In the genomic region with DNA sequence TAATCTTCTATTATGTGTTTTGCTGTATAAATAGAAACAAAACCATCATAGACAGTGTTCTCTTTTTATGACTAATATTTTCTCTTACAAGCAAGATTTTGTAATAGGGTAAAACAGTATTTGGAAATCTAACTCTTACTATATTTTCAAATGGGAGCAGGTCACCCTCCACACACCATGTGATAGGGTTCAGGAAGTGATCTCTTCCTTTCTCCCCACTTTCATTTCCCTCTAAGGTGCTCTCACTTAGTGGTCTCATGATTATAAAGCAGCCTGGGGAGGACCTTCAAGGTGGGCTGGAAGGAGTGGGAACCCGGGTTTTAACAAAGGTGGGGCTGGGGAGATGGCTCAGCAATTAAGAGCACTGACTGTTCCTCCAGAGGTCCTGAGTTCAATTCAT, we compare ENCODE assay signal across 22 mouse cellular contexts.
DNase-seq lines count a peak whose midpoint lies in the region; ATAC-seq and TF ChIP-seq lines count a peak whose summit lies in the region.
"Had no signal": no experiment of that assay in that cellular context is flagged by ENCODE, and none has a peak within 500 bp of the region (broad histone marks: within the 10 kb centered on the region; RNA-seq: fewer than 3 reads in every experiment).

No protein-coding gene starts in this region.

- TF ChIP-seq CTCF in gastrocnemius, adult 2 months (IDR thresholded peaks at IDR 0.05): no peak

- no peak for TF ChIP-seq POLR2A in limb, embryonic 14.5 days (IDR thresholded peaks at IDR 0.05; ENCODE audit: borderline replicate concordance, extremely low read depth, insufficient read depth, insufficient read length)

- DNase-seq in gastrocnemius, adult 2 months: no peak
- no peak for DNase-seq in gastrocnemius, postnatal 36 days
- DNase-seq in neural tube, embryonic 10.5 days (ENCODE audit: extremely low spot score, low spot score): no peak
- DNase-seq in limb, embryonic 14.5 days (ENCODE audit: low spot score): no peak
- no peak for DNase-seq in B cell, adult 2 months
- DNase-seq in heart, postnatal 10 days: no peak
- DNase-seq in kidney, postnatal 25 days: no peak
- DNase-seq: adrenal gland, adult 8-10 months; cerebellum, postnatal 10 days; heart, adult 18-20 months; kidney, adult 11 months; layer of hippocampus, adult 9-11 months; right cerebral cortex, postnatal 4 days had no signal

- H3K27ac ChIP-seq in gastrocnemius, adult 2 months: peak overlapping the region; percentile 88
- peak overlapping the region; percentile 61; the same call in 1 of the 2 replicates for H3K27ac ChIP-seq in neural tube, embryonic 13.5 days (replicated peaks)
- 0 out of 2 replicates have a peak overlapping the region, but pooled peaks have one; percentile 39 for H3K27ac ChIP-seq in limb, embryonic 14.5 days (replicated peaks; ENCODE audit: low read depth, low read length)
- H3K27ac ChIP-seq: hindbrain, postnatal 0 days; kidney, postnatal 0 days; left cerebral cortex, adult 2 months; lung, embryonic 15.5 days had no signal

- H3K4me1 ChIP-seq in neural tube, embryonic 13.5 days (replicated peaks): peaks cover 61% of the 10 kb centered on the region
- H3K4me1 ChIP-seq in limb, embryonic 14.5 days (ENCODE audit: control insufficient read depth, insufficient read depth, low read length): peaks cover 36% of the 10 kb centered on the region

- intact Hi-C loops in gastrocnemius, adult 2 months (cut with DNase I): no loop called here
- intact Hi-C loops in gastrocnemius, postnatal 36 days (cut with DNase I): loop anchor here (5.0 kb wide), 1 partner anchor 34 kb away; no protein-coding TSS in a partner anchor
- intact Hi-C loops in heart, postnatal 10 days (cut with DNase I): no loop called here

- ATAC-seq in neural tube, embryonic 13.5 days (ENCODE audit: low read depth): no peak
- no peak for ATAC-seq in limb, embryonic 14.5 days (ENCODE audit: low FRiP score, low read depth)
- ATAC-seq: hindbrain, postnatal 0 days; midbrain, embryonic 15.5 days; Patski had no signal

- H3K9ac ChIP-seq in neural tube, embryonic 13.5 days: no peak overlapping the region
- no peak overlapping the region for H3K9ac ChIP-seq in limb, embryonic 14.5 days (ENCODE audit: low read depth, low read length, severe bottlenecking)
- H3K9ac ChIP-seq: heart, embryonic 15.5 days; limb, embryonic 15.5 days; lung, embryonic 15.5 days; midbrain, embryonic 15.5 days had no signal

- no peaks in the 10 kb centered on the region for H3K36me3 ChIP-seq in neural tube, embryonic 13.5 days
- no peaks in the 10 kb centered on the region for H3K36me3 ChIP-seq in limb, embryonic 14.5 days (ENCODE audit: control insufficient read depth, insufficient read depth, low read length)
- H3K36me3 ChIP-seq: heart, embryonic 15.5 days; limb, embryonic 15.5 days; lung, embryonic 15.5 days; midbrain, embryonic 15.5 days had no signal

- 67% methylated on average over 1 of the region's 1 CpGs for WGBS in neural tube, embryonic 13.5 days
- WGBS in limb, embryonic 14.5 days: 74% methylated on average over 1 of the region's 1 CpGs

- H3K9me3 ChIP-seq in neural tube, embryonic 13.5 days: no peaks in the 10 kb centered on the region
- H3K9me3 ChIP-seq in limb, embryonic 14.5 days (ENCODE audit: control insufficient read depth, low read length): no peaks in the 10 kb centered on the region
- H3K9me3 ChIP-seq: heart, embryonic 15.5 days; limb, embryonic 15.5 days; lung, embryonic 15.5 days; midbrain, embryonic 15.5 days had no signal

- no peak overlapping the region for H3K4me2 ChIP-seq in neural tube, embryonic 13.5 days
- H3K4me2 ChIP-seq in limb, embryonic 14.5 days (replicated peaks; ENCODE audit: low read depth, low read length, severe bottlenecking): no peak overlapping the region
- H3K4me2 ChIP-seq: heart, embryonic 15.5 days; limb, embryonic 15.5 days; lung, embryonic 15.5 days; midbrain, embryonic 15.5 days had no signal

- H3K27me3 ChIP-seq in neural tube, embryonic 13.5 days: no peaks in the 10 kb centered on the region
- no peaks in the 10 kb centered on the region for H3K27me3 ChIP-seq in limb, embryonic 14.5 days (ENCODE audit: control insufficient read depth, insufficient read depth, low read length)
- H3K27me3 ChIP-seq: heart, embryonic 15.5 days; limb, embryonic 15.5 days; lung, embryonic 15.5 days; midbrain, embryonic 15.5 days; Patski had no signal

- H3K4me3 ChIP-seq in gastrocnemius, adult 2 months: no peak overlapping the region
- H3K4me3 ChIP-seq in neural tube, embryonic 13.5 days: no peak overlapping the region
- no peak overlapping the region for H3K4me3 ChIP-seq in limb, embryonic 14.5 days (replicated peaks; ENCODE audit: low read length)
- H3K4me3 ChIP-seq: heart, embryonic 15.5 days; left cerebral cortex, adult 2 months; limb, embryonic 15.5 days; lung, embryonic 15.5 days; midbrain, embryonic 15.5 days had no signal
